ENCODE assay signal across 8 mouse cellular contexts in the genomic region with DNA sequence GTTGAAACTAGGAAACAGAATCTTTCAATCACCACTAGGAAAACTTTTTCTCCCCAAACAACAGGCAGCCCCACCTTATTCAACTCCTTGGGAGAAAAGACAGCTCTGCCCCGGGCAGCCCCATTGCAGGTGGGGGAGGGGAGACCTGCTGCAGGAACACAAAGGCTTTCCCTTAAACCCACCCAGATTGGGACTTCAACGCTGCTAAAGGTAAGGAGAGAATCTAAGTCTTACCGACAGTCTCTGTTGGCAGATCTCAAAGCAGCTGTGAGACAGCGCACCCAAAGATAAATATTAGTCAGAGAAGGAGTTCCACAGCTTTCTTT. TPM values are rescaled to one million over a fixed set of nuclear protein-coding genes. Genes with fewer than 3 reads are reported as not detected.
DNase-seq lines count a peak whose midpoint lies in the region; ATAC-seq and TF ChIP-seq lines count a peak whose summit lies in the region.

No protein-coding gene starts in this region.

- no peak overlapping the region; the same call in 1 of the 2 replicates for H3K4me2 ChIP-seq in liver, postnatal 0 days (ENCODE audit: low read depth, low read length)
- H3K4me2 ChIP-seq in hindbrain, embryonic 12.5 days (replicated peaks): peak overlapping the region; percentile 50
- H3K4me2 ChIP-seq in midbrain, postnatal 0 days (ENCODE audit: low read depth, low read length, poor library complexity, severe bottlenecking): peak overlapping the region; percentile 37; the same call in 1 of the 2 replicates

- intact Hi-C loops in left cerebral cortex, postnatal 25 days (cut with DNase I): no loop called here

- ATAC-seq in liver, postnatal 0 days: no peak
- peak; percentile 92 for ATAC-seq in hindbrain, embryonic 12.5 days (ENCODE audit: low FRiP score)
- ATAC-seq in midbrain, postnatal 0 days (ENCODE audit: low FRiP score): peak; percentile 88
- no peak; the same call in 1 of the 2 replicates for ATAC-seq in frontal cortex, adult (ENCODE audit: low TSS enrichment)

- H3K27me3 ChIP-seq in liver, postnatal 0 days (ENCODE audit: insufficient read depth, low read length): no peaks in the 10 kb centered on the region
- no peaks in the 10 kb centered on the region for H3K27me3 ChIP-seq in hindbrain, embryonic 12.5 days
- H3K27me3 ChIP-seq in midbrain, postnatal 0 days (ENCODE audit: insufficient read depth, low read length): no peaks in the 10 kb centered on the region

- DNase-seq in liver: peak; percentile 11
- no peak for DNase-seq in liver, postnatal 0 days
- peak; percentile 80 for DNase-seq in embryo, embryonic 9.5 days (ENCODE audit: extremely low spot score)
- DNase-seq in midbrain, postnatal 0 days (ENCODE audit: low spot score): peak; percentile 41
- DNase-seq in left cerebral cortex, postnatal 25 days (ENCODE audit: low spot score in 2 of 2): no peak
- no peak for DNase-seq in B cell, adult 2 months

- TF ChIP-seq EP300 in liver, postnatal 0 days (IDR thresholded peaks at IDR 0.05; ENCODE audit: low read depth): no peak

- no peak overlapping the region for H3K27ac ChIP-seq in liver, postnatal 0 days (ENCODE audit: low read depth)
- peak overlapping the region; percentile 71 for H3K27ac ChIP-seq in hindbrain, embryonic 12.5 days
- H3K27ac ChIP-seq in midbrain, postnatal 0 days (ENCODE audit: low read depth, low read length): 0 out of 2 replicates have a peak overlapping the region, but pooled peaks have one; percentile 34

- no peaks in the 10 kb centered on the region for H3K36me3 ChIP-seq in liver, postnatal 0 days (replicated peaks; ENCODE audit: insufficient read depth, low read length)
- no peaks in the 10 kb centered on the region for H3K36me3 ChIP-seq in hindbrain, embryonic 12.5 days
- H3K36me3 ChIP-seq in midbrain, postnatal 0 days (ENCODE audit: insufficient read depth, low read length): no peaks in the 10 kb centered on the region

- no peak overlapping the region for H3K9ac ChIP-seq in liver, postnatal 0 days (replicated peaks)
- H3K9ac ChIP-seq in hindbrain, embryonic 12.5 days: peak overlapping the region; percentile 32
- H3K9ac ChIP-seq in midbrain, postnatal 0 days (replicated peaks; ENCODE audit: low read length, poor library complexity, severe bottlenecking): no peak overlapping the region; the same call in 1 of the 2 replicates

- H3K4me1 ChIP-seq in liver, postnatal 0 days (ENCODE audit: insufficient read depth): no peaks in the 10 kb centered on the region
- no peaks in the 10 kb centered on the region for H3K4me1 ChIP-seq in hindbrain, embryonic 12.5 days
- no peaks in the 10 kb centered on the region for H3K4me1 ChIP-seq in midbrain, postnatal 0 days (ENCODE audit: insufficient read depth, low read length)

- WGBS in liver, postnatal 0 days (ENCODE audit: insufficient replicate concordance): 23% methylated on average over 4 of the region's 4 CpGs
- whole genome bisulfite sequencing in hindbrain, embryonic 12.5 days: 10% methylated on average over 4 of the region's 4 CpGs
- 11% methylated on average over 4 of the region's 4 CpGs for WGBS in midbrain, postnatal 0 days

- no peaks in the 10 kb centered on the region for H3K9me3 ChIP-seq in liver, postnatal 0 days (ENCODE audit: low read length)
- no peaks in the 10 kb centered on the region for H3K9me3 ChIP-seq in hindbrain, embryonic 12.5 days (replicated peaks)
- H3K9me3 ChIP-seq in midbrain, postnatal 0 days (ENCODE audit: low read length): no peaks in the 10 kb centered on the region

- TF ChIP-seq CTCF in liver, postnatal 0 days (IDR thresholded peaks at IDR 0.05; ENCODE audit: low read depth): no peak
- no peak for TF ChIP-seq CTCF in midbrain, postnatal 0 days (IDR thresholded peaks at IDR 0.05)

- no peak overlapping the region for H3K4me3 ChIP-seq in liver, postnatal 0 days (ENCODE audit: low read depth, low read length)
- H3K4me3 ChIP-seq in hindbrain, embryonic 12.5 days: no peak overlapping the region
- peak overlapping the region; percentile 7; the same call in 1 of the 2 replicates for H3K4me3 ChIP-seq in midbrain, postnatal 0 days (ENCODE audit: low read depth, low read length)

RNA-seq across cellular contexts. Expression of gene Gm26661, which starts 41.7 kb away (rescaled TPM):
- polyA plus RNA-seq in liver, postnatal 0 days (2015; fragmentation: Nextera tagmentation; extraction: Ambion mirVana): not detected in 2 replicates
- polyA plus RNA-seq in hindbrain, embryonic 12.5 days (2016; fragmentation: Nextera tagmentation; extraction: Ambion mirVana): not detected in 2 replicates
- not detected in 2 replicates for total RNA-seq in midbrain, postnatal 0 days (2014; rRNA removed)
- polyA plus RNA-seq in midbrain, postnatal 0 days (2015; fragmentation: Nextera tagmentation; extraction: Ambion mirVana): 0.96 TPM in 1 of 2 replicates, not detected in the other
- not detected for total RNA-seq in left cerebral cortex, postnatal 25 days (2021)

Comparison
In these comparisons a context has a peak if more than half of its experiments do, and no peak if none do; other contexts are left out.
1. DNase-seq: peak in liver (single experiment), embryo, embryonic 9.5 days (single experiment) and midbrain, postnatal 0 days (single experiment); none in liver, postnatal 0 days (single experiment), left cerebral cortex, postnatal 25 days (0 of 2) and B cell, adult 2 months (0 of 2).
2. ATAC-seq: peak in hindbrain, embryonic 12.5 days (single experiment) and midbrain, postnatal 0 days (single experiment); none in liver, postnatal 0 days (single experiment) and frontal cortex, adult (single experiment).